Mouse (Mus musculus) left cerebral cortex, adult 8-10 months (tissue): ENCODE measurements around the gene Cenph. TPM values are rescaled to one million over a fixed set of nuclear protein-coding genes. Genes with fewer than 3 reads are reported as not detected.
"Not testable (repeated sequence)": the region's sequence is repeated elsewhere in the genome, so short reads cannot be mapped to it uniquely, and the experiment has no call there.

Experiments
- DNase-seq, 2 experiments: peaks; one replicate each; pipeline ENCODE4 v3.0.0; 2022; ENCODE audit warnings: low spot score in 2 of 2
- total RNA-seq, 4 experiments: library from RNA; stranded (reverse); gene quantifications; 2 replicates each; pipeline ENCODE4 v1.2.4; 2022

Cenph gene
- total RNA-seq, 4 experiments from 2014 or later, result 0.81 to 1.5 (median 1.2) TPM

DNA sequence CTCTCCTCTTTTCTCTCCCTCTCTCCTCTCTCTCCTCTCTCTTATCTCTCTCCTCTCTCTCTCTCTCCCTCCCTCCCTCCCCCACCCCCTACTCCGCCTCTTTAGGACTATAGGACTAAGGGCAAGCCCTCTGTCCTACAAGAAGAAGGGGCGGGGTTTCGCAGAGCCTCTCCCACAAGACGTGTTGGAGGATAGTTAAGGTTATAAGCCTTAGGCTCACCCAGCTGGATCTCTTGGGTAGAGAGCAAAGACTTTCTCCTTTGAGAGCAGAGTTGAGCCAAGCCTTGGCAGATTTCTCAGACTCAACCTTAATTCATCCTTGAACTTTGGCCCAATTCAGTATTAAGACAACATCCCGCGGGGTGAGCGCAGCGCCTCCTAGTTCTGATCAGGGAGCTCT is 27.1 kb downstream of the Cenph start:
- DNase-seq, result no peak

- peak in 1 of 2 experiments; percentile 78 for DNase-seq
Measured at GRCm38 (mm10) chr13:100746090-100746489, 29.6 kb downstream of the Cenph start.

DNA sequence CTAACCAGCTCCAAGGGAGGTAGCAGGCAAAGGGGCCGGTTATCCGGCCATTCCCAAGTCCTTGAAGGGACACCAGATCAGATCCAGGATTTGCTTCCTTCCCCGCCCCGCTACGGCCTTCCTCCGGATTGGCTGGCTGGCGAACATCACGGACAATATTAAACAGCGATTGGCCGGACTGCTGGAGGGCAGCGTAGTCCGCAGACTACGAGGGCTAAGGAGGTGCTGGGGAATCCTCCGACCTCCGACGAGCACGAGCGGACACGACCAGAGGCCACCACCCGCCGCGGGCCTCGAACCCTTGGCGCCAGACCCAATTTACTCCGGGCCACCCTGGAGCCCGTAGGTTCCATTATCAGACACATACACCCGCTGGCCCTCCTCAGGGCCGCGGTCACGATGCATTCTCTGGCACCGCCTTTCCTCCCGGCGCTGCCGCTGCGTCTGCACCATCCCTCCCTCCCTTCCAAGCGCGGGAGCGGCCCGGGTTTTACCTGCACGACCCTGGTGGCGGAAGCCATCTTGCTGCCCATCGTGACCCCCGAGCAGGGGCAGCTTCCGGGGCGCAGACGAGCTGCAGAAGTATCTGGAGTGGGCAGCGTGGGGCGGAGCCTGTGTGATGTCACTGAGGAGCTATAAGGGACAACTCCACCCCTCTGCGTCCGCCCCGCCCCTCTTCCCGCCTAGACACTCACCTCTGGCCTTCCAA is 31.5 kb downstream of the Cenph start, which contains the start of gene Mrps36:
Gene Mrps36 (minus strand): TSS at position 624 of the 709 bp plus-strand sequence.
- peak; percentile 83 to 95 for DNase-seq

GRCm38 (mm10) chr13:100743346-100744035 is 32.2 kb downstream of the Cenph start:
- no peak for DNase-seq

GRCm38 (mm10) chr13:100742831-100743230 is 32.9 kb downstream of the Cenph start:
- DNase-seq, result no peak

DNA sequence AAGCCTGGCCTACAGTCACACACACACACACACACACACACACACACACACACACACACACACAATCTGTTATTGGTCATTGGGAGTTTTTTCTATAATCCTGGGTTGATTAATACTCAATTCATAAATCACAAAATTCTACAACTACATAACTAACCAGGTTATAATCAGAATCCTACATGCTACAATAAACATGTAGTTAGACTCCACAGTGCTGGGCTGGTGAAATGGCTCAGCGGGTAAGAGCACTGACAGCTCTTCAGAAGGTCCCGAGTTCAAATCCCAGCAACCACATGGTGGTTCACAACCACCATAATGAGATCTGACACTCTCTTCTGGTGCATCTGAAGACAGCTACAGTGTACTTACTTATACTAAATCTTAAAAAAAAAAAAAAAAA is 42.9 kb downstream of the Cenph start:
- no peak for DNase-seq

DNA sequence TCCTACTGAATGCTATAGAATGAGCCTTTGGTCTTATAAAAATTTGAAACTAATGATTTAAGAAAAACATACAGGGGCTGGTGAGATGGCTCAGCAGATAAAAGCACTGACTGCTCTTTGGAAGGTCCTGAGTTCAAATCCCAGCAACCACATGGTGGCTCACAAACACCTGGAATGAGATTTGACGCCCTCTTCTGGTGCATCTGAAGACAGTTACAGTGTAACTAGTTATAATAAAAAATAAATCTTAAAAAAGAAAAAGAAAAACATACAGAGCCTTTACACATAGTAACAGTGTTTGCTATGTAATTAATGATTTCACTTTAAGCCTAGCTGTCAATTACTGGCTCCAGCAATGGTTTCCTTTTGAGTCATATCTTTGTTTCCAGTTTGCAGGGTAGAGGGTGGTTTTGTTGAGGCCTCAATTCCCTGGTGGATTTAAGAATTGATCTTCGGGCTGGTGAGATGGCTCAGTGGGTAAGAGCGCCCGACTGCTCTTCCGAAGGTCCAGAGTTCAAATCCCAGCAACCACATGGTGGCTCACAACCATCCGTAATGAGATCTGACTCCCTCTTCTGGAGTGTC is 44.1 kb downstream of the Cenph start:
- not testable (repeated sequence) for DNase-seq

DNA sequence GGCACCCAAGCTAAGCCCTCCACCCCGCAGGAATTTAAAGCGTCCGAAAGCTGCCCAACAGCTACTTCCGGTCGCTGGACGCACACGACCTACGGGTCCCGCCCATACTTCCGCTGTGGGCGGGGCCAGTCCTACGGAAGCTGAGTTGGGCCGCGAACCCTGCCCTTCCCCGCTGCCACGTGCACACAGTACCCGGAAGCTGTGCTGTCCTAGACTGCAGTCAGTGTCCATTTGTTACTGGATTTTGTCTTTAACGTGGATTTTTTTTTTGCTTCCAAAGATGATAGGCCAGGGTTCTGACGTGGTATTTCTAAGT is 44.9 kb downstream of the Cenph start, which contains the start of gene Cdk7:
Gene Cdk7 (minus strand): TSS at position 79 of the 316 bp plus-strand sequence.
- DNase-seq, result peak; percentile 82 to 92

DNA sequence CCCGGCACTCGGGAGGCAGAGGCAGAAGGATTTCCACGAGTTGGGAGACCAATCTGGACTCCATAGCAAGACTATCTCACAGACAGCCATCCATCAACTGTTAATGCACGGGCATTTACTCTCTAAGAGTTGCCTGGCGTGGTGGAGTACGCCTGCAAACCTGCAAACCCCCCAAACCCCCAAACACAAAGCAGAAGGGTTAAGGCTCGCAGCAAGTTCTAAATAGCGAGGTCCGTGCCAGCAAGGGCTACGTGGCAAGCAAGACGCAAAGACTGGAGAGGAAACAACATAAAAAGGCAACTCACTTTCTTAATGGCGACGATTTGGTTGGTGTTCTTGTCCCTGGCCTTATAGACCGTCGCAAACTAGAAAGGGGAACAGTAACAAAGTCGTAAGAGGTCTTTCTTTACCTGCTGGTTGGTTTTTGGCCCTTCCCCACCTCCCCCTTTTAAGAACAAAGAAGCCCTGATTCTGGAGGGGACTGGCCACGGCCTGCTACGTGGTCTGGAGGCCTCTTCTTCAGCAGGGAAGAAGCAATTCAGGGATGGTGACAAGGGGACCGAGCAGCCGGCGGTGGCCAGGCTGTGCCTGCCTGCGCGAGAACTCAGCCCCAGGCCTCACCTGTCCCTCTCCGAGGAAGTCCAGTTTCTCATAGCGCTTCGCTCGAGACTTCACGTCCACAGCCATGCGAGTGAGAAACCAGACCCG is 45.4 kb downstream of the Cenph start:
- no peak for DNase-seq

DNA sequence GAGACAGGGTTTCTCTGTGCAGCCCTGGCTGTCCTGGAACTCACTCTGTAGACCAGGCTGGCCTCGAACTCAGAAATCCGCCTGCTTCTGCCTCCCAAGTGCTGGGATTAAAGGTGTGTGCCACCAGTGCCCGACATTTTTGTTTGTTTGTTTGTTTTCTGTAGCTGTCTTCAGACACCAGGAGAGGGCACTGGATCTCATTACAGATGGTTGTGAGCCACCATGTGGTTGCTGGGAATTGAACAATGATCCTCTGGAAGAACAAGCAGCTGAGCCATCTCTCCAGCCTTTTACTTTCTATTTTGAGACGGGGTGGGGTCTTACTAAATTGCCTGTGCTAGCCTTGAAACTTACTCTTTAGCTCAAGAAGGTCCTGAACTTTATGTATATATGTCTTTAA is 47.2 kb downstream of the Cenph start:
- not testable (repeated sequence) for DNase-seq

DNA sequence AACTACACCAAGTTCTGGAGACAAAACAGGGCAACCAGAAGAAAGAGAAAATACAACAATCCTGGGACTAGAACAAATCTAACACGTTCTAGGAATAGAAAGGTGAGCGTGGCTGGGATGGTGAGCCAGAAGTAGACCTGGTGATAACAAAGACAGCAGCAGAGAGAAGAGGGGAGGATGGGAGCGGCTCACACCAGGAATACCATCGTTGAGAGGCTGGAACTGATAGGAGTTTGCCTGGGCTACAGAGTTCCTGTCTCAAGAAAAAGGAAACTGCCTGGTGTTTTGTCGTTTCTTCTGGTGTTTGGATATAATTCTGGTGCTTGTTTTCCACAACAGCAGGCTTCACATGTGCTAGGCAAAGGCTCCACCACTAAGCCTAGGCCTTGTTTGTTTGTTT is 47.6 kb downstream of the Cenph start:
- no peak for DNase-seq

DNA sequence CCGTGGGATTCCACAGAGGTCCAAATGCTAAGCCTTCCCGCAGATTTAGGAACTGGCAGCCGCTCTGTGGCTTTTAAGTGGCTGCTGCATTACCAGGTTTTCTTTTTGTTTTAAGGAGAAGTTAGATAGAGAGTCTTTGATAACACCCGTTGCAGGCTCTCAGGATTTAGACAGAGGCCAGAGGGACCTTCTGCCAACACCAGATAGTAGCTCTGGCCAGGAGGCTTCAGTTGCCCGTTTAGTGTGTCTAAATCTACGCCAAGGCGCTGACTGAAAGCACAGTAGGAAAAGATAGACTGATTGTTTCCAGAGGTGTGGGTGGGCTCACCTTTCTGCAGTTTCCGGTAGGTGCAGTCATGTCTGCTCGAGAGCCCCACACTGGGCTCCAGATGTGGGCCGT is 50.5 kb downstream of the Cenph start:
- no peak for DNase-seq

GRCm38 (mm10) chr13:100724051-100724754 is 51.5 kb downstream of the Cenph start:
- no peak for DNase-seq

DNA sequence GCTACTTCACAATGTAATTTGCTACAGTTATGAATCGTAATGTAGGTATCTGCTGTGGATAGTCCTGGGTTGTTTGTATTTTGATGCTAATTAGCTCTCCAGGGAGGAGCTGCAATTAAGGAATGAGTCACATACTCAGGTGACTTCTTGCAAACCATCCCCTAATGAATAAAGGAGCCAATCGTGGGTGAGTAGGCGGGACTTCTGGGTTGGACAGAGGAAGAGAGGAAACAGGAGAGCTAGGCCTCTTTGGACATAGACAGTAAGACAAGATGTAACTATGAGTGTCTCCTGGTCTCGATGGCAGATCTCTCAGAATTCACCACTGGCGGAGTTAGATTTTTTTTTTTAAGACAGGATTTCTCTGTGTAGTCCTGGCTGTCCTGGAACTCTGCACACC is 54.0 kb downstream of the Cenph start:
- DNase-seq, result no peak

DNA sequence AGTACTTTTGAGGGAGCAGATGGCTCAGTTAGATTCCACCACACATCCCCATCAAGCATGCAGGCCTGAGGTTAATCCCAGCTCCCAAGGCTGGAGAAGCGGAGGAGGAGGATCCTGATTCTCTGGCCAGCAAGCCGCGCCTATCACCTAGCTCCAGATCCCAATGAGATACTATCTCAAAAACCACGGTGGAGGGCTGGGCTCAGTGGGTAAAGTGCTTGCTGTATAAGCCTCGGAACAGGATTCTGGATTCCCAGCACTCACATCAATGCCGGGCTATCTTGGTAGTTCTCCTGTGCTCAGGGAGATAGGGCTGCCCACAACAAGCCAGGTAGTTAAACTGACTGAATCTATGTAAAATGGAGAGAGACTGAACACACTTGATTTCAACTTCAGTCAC is 60.2 kb downstream of the Cenph start:
- no peak for DNase-seq

Other genes starting within 250 kb of the Cenph start
- 10 to 100 TPM in 1 of 4 experiments, 1 to 10 TPM in 3; 7.4 to 12.2 (median 8.2) TPM for gene Ocln, start 223.2 kb downstream of the Cenph start, total RNA-seq
- 1 to 10 TPM in 3 of 4 experiments, under 1 TPM in 1; 0.57 to 1.8 (median 1.5) TPM for gene Marveld2, start 158.9 kb downstream of the Cenph start, total RNA-seq
- 10 to 100 TPM; 71.1 to 90.0 (median 86.4) TPM for gene Ak6, start 124.9 kb downstream of the Cenph start, total RNA-seq
- 10 to 100 TPM; 15.1 to 16.0 (median 15.6) TPM for gene Rad17, start 124.8 kb downstream of the Cenph start, total RNA-seq
- gene Taf9, start 124.3 kb downstream of the Cenph start, total RNA-seq, result 10 to 100 TPM; 27.6 to 38.4 (median 34.2) TPM
- gene Ccdc125, start 106.2 kb downstream of the Cenph start, total RNA-seq, result under 1 TPM; 0.26 to 0.51 (median 0.46) TPM
- gene Cdk7, start 45.0 kb downstream of the Cenph start, total RNA-seq, result 10 to 100 TPM; 39.9 to 42.9 (median 41.5) TPM
- 10 to 100 TPM; 46.2 to 56.1 (median 54.7) TPM for gene Mrps36, start 31.2 kb downstream of the Cenph start, total RNA-seq
- gene Ccnb1, start 10.7 kb upstream of the Cenph start, total RNA-seq, result 1 to 10 TPM in 1 of 4 experiments, under 1 TPM in 3; 0.43 to 1.3 (median 0.78) TPM
- gene Slc30a5, start 57.5 kb upstream of the Cenph start, total RNA-seq, result 10 to 100 TPM; 38.9 to 45.2 (median 41.4) TPM